Mouse (Mus musculus) myocyte (in vitro differentiated cells): ENCODE measurements at regions not wholly inside any gene's neighbourhood (a gene's known extent, or its start where the extent isn't known, plus 50 kb on each side); places are given as distances from the start of the nearest gene placed in this dataset.
A peak's percentile ranks its signal among the peaks of the same experiment; 100 is the strongest.
"Not testable (repeated sequence)": the region's sequence is repeated elsewhere in the genome, so short reads cannot be mapped to it uniquely, and the experiment has no call there.

ENCODE experiments used
- H3K27me3 ChIP-seq: one replicate; pipeline ENCODE4 v1.6.1; 2011; ENCODE audit not compliant: control insufficient read depth, insufficient read depth, insufficient read length
- H3K36me3 ChIP-seq: one replicate; pipeline ENCODE4 v1.6.1; 2011; ENCODE audit not compliant: control insufficient read depth, insufficient read depth
- H3K4me2 ChIP-seq: one replicate; pipeline ENCODE4 v1.6.1; 2011; ENCODE audit warnings: low read depth, control low read depth
- H3K4me3 ChIP-seq: one replicate; pipeline ENCODE4 v1.5.1; 2011; ENCODE audit warnings: mild to moderate bottlenecking, control low read depth, moderate library complexity
- H3K79me2 ChIP-seq: one replicate; pipeline ENCODE4 v1.6.1; 2011; ENCODE audit not compliant: control insufficient read depth, insufficient read depth
- H3ac ChIP-seq: one replicate; pipeline ENCODE4 v1.6.1; 2011; ENCODE audit not compliant: control insufficient read depth, insufficient read length
- CEBPB ChIP-seq: IDR thresholded peaks from 2 replicates; pipeline ENCODE4 v1.6.1; 2011; ENCODE audit warnings: mild to moderate bottlenecking, moderate library complexity; ENCODE audit not compliant: poor library complexity, insufficient read depth, severe bottlenecking
- E2F4 ChIP-seq: IDR thresholded peaks from one replicate; pipeline ENCODE4 v1.6.1; 2011; ENCODE audit warnings: mild to moderate bottlenecking, control low read depth, moderate library complexity; ENCODE audit not compliant: insufficient read depth
- MAX ChIP-seq: IDR thresholded peaks from one replicate; pipeline ENCODE4 v1.6.1; 2011; ENCODE audit warnings: low read depth, mild to moderate bottlenecking, control low read depth
- MYOD1 ChIP-seq, 3 experiments: IDR thresholded peaks; one replicate each; pipeline ENCODE4 v1.6.1; 2011; ENCODE audit warnings: control low read depth in 2 of 3, low read depth in 2 of 3, mild to moderate bottlenecking in 2 of 3, moderate library complexity in 1 of 3; ENCODE audit not compliant: insufficient read length in 2 of 3, control insufficient read depth in 1 of 3
- MYOG ChIP-seq, 3 experiments: IDR thresholded peaks; one replicate each; pipeline ENCODE4 v1.6.1; 2011; ENCODE audit warnings: control low read depth in 2 of 3, low read depth in 2 of 3, mild to moderate bottlenecking in 2 of 3; ENCODE audit not compliant: insufficient read length in 2 of 3, control insufficient read depth in 1 of 3, insufficient read depth in 1 of 3
- POLR2A ChIP-seq: IDR thresholded peaks from one replicate; pipeline ENCODE4 v1.6.1; 2011; ENCODE audit warnings: low read depth, mild to moderate bottlenecking, control low read depth, moderate library complexity; ENCODE audit not compliant: insufficient read length
- POLR2AphosphoS2 ChIP-seq: IDR thresholded peaks from one replicate; pipeline ENCODE4 v1.6.1; 2011; ENCODE audit warnings: low read depth, control low read depth; ENCODE audit not compliant: insufficient read length
- REST ChIP-seq: IDR thresholded peaks from one replicate; pipeline ENCODE4 v1.6.1; 2011; ENCODE audit warnings: mild to moderate bottlenecking, control low read depth, moderate library complexity; ENCODE audit not compliant: insufficient read depth, insufficient read length
- SRF ChIP-seq: IDR thresholded peaks from one replicate; pipeline ENCODE4 v1.6.1; 2011; ENCODE audit warnings: low read depth; ENCODE audit not compliant: control insufficient read depth, insufficient read length
- TCF12 ChIP-seq: IDR thresholded peaks from one replicate; pipeline ENCODE4 v1.6.1; 2011; ENCODE audit warnings: mild to moderate bottlenecking, control low read depth; ENCODE audit not compliant: poor library complexity, insufficient read depth, severe bottlenecking
- TCF3 ChIP-seq: IDR thresholded peaks from one replicate; pipeline ENCODE4 v1.6.1; 2011; ENCODE audit warnings: low read depth, control low read depth; ENCODE audit not compliant: insufficient read length
- USF1 ChIP-seq: IDR thresholded peaks from one replicate; pipeline ENCODE4 v1.6.1; 2011; ENCODE audit warnings: low read depth, mild to moderate bottlenecking, control low read depth, moderate library complexity

GRCm38 (mm10) chr6:101670770-101671169 is 293.1 kb upstream of the Pdzrn3 start:
- no peaks in the 10 kb centered on the region for H3K27me3 ChIP-seq
- H3ac ChIP-seq = no peak overlapping the region
- TF ChIP-seq MYOD1 (IDR thresholded peaks at IDR 0.05; ENCODE audit: control insufficient read depth in 1 of 3, insufficient read length in 2 of 3, low read depth in 2 of 3) (no peak), TCF3 (no peak), USF1 (no peak), CEBPB (no peak), MYOG (IDR thresholded peaks at IDR 0.05; ENCODE audit: control insufficient read depth in 1 of 3, insufficient read depth in 1 of 3, insufficient read length in 2 of 3, low read depth in 2 of 3) (no peak), MAX (no peak)
- no peaks in the 10 kb centered on the region for H3K36me3 ChIP-seq
- no peaks in the 10 kb centered on the region for H3K79me2 ChIP-seq
- H3K4me3 ChIP-seq = no peak overlapping the region
- no peak overlapping the region for H3K4me2 ChIP-seq

DNA sequence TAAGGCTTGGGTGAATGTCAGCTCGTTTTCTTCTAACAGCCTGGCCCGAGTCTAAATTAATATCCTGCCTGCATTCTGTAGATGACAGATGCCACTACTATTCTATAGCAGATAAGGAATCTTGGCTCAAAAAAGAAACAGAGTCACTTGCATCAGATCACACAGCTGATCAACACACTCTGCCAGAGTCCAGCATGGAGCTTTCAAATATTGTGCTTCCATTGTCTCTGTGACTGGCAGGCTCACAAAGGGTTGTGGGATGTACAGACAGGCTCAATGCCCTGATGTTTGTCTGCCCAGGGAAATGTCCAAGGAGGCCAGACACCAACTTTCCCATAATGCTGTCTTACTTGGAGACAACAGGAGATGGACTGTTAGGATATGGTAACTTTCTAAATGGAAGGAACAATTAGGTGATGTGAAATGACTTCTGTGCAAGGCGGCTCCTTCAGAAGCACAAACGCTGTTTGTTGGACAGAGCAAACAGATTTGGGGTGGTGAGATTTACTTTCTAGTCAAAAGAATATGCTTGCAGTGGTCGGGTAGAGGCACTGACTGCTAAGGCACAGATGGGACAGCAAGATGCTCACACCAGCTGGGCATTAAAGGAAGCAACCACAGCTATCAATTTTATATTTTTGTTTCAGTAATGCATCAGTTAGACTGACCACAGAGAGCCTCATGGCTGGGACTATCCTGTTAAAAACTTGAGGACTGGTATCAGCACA is 291.6 kb upstream of the Pdzrn3 start:
- Histone ChIP-seq H3K27me3 (no peaks in the 10 kb centered on the region), H3K79me2 (no peaks in the 10 kb centered on the region), H3K36me3 (no peaks in the 10 kb centered on the region), H3ac (no peak overlapping the region), H3K4me2 (no peak overlapping the region), H3K4me3 (no peak overlapping the region)
- no peak for TF ChIP-seq SRF
- TF ChIP-seq TCF12 = no peak
- no peak for TF ChIP-seq TCF3
- no peak for TF ChIP-seq CEBPB
- no peak for TF ChIP-seq MYOD1 (IDR thresholded peaks at IDR 0.05; ENCODE audit: control insufficient read depth in 1 of 3, insufficient read length in 2 of 3, low read depth in 2 of 3)
- TF ChIP-seq MAX = no peak
- no peak for TF ChIP-seq POLR2AphosphoS2
- no peak for TF ChIP-seq E2F4

- Histone ChIP-seq H3K27me3 (no peaks in the 10 kb centered on the region), H3K79me2 (no peaks in the 10 kb centered on the region), H3ac (no peak overlapping the region), H3K4me2 (peak overlapping the region; percentile 10), H3K36me3 (no peaks in the 10 kb centered on the region), H3K4me3 (no peak overlapping the region)
- TF ChIP-seq MAX = no peak
- no peak for TF ChIP-seq MYOG (IDR thresholded peaks at IDR 0.05; ENCODE audit: control insufficient read depth in 1 of 3, insufficient read depth in 1 of 3, insufficient read length in 2 of 3, low read depth in 2 of 3)
- no peak for TF ChIP-seq REST
- TF ChIP-seq TCF3 = no peak
- no peak for TF ChIP-seq POLR2A
- TF ChIP-seq MYOD1 (IDR thresholded peaks at IDR 0.05; ENCODE audit: control insufficient read depth in 1 of 3, insufficient read length in 2 of 3, low read depth in 2 of 3) = no peak
- no peak for TF ChIP-seq TCF12
- no peak for TF ChIP-seq POLR2AphosphoS2
- TF ChIP-seq SRF = no peak
- TF ChIP-seq CEBPB = no peak
- TF ChIP-seq USF1 = no peak
- TF ChIP-seq E2F4 = no peak
Measured at GRCm38 (mm10) chr6:101654351-101654750, 276.7 kb upstream of the Pdzrn3 start.

GRCm38 (mm10) chr6:101650348-101650747 is 272.7 kb upstream of the Pdzrn3 start:
- not testable (repeated sequence) for H3ac ChIP-seq, H3K79me2 ChIP-seq, H3K36me3 ChIP-seq, H3K4me3 ChIP-seq, H3K27me3 ChIP-seq, H3K4me2 ChIP-seq

- Histone ChIP-seq H3K79me2 (no peaks in the 10 kb centered on the region), H3K36me3 (no peaks in the 10 kb centered on the region), H3ac (no peak overlapping the region), H3K4me3 (no peak overlapping the region), H3K4me2 (no peak overlapping the region), H3K27me3 (no peaks in the 10 kb centered on the region)
- TF ChIP-seq E2F4 (no peak), POLR2A (no peak), POLR2AphosphoS2 (no peak), REST (no peak), CEBPB (no peak), MAX (no peak), TCF3 (no peak), MYOD1 (IDR thresholded peaks at IDR 0.05; ENCODE audit: control insufficient read depth in 1 of 3, insufficient read length in 2 of 3, low read depth in 2 of 3) (no peak), USF1 (no peak), MYOG (IDR thresholded peaks at IDR 0.05; ENCODE audit: control insufficient read depth in 1 of 3, insufficient read depth in 1 of 3, insufficient read length in 2 of 3, low read depth in 2 of 3) (no peak), SRF (no peak), TCF12 (no peak)
Measured at GRCm38 (mm10) chr6:101617295-101617694, 239.6 kb upstream of the Pdzrn3 start.
